Mouse (Mus musculus): ENCODE measurements at regions not wholly inside any gene's neighbourhood (a gene's known extent, or its start where the extent isn't known, plus 50 kb on each side); places are given as distances from the start of the nearest gene placed in this dataset.

DNA sequence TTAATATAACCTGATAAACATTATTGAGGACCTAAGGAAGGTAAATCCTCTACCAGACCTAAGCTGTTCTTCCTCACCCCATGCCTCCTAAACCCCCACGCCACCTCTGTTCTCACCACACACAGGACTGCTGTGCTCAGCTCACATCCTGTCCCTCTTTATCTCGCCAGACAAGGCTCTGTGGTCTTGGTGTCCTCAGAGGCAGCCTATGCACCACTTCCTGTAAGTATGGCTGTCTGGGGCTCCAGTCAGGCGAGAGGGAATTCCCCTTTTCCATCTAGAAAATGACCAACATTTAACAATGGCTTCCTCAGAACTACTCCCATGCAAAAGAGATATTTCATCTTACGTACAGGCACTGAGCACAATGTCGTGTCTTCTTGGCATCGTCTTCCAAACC lies 86.2 kb upstream of the Dhrs4 start:
- peak; percentile 100 for ATAC-seq (replicated peaks; ENCODE audit: poor library complexity)

DNA sequence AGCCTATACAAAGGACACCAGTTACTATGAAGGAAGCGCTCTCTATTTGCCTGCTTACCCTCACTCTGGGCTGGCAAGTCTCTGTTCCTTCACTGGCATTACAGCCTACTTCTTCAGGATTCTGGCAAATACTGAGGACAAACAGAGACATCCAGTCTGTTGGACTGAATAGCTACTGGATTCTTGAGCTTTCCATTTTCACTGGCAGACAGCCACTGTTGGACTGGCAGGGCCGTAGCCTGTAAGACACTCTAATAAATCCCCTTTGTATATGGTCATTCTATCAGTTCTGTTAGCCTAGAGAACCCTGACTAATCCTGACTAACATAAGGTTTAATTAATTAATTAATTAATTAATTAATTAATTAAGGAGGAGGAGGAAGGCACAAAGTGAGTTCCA lies 72.4 kb upstream of the Dhrs4 start:
- no peak for ATAC-seq (replicated peaks; ENCODE audit: poor library complexity)

Data from megakaryocyte progenitor cell, adult 5-6 weeks (primary cell).